Mouse (Mus musculus) cerebellum, postnatal 36 days (tissue): Measurements from ENCODE around the gene Msl1.
A peak's percentile ranks its signal among the peaks of the same experiment; 100 is the strongest.

Source experiments
- DNase-seq, 2 experiments: peaks; one replicate each; pipeline ENCODE4 v3.0.0; 2021 to 2022; ENCODE audit warnings: mixed read lengths in 2 of 2

The Msl1 gene

DNA sequence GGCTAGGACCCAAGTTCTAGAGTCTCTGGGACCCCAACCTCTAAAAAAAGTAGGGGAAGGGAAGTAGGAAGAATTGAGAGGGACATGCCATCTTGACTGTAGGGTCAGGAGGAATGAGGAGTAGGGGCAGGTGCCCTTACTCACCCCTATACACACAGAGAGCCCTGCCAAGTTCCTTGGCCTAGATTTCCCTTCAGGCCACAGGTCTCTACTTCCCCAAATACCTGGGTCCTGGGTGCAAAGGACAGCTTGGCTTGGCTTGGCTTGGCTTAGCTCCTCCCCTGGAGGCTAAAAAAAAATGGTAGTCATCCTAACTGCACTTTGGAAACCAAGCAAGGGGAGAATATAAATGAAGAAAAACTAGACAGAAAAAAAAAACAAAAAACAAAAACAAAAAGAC is 30.6 kb upstream of the Msl1 start:
- no peak for DNase-seq

DNA sequence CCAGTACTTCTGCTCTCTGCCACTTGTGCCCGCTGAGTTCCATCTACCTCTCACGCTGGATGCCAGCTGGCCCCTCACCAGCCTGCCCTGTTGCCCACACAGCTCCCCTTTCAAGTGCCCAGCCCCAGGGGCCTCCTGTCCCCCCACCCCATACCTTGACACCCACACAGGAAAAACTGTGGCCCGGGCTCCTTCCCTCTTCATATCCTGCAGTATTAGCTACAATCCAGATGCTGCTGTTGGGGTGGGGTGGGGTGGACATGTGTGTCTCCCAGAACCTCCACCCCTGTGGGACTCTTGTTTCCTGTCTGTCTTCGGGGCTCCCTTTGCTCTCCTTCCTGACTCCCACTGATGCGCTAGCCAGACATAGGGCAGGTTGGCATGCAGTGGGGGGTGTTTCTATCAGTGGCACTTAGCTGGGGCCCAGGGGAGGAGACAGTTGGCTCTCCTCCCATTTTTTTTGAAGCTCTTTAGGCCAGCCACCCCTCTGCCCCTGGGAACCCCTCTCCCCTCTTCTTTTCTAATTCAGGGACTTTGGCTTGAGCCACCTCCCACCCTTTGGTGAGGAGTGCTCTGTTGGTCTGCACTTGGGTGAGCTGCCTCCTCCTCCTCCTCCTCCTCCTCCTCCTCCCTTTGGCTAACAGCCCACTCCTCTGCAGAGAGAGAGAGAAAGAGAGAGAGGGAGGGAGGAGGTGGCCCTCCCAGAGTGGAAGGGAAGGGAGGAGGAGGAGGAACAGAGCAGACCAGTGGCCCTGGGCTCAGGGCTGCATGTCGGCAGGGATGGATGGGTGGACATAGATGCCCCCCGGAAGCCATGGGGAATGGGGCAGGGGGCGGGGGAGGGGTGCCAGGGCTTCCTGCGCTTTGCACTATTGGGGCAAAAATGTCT is 29.7 kb upstream of the Msl1 start:
- peak; percentile 15 to 33 for DNase-seq

- peak in 1 of 2 experiments; percentile 33 for DNase-seq
These were observed 29.0 kb upstream of the Msl1 start for GRCm38 (mm10) chr11:98766346-98766745.

- DNase-seq, result peak in 1 of 2 experiments; percentile 16
These were observed 28.5 kb upstream of the Msl1 start for GRCm38 (mm10) chr11:98766816-98767215.

DNA sequence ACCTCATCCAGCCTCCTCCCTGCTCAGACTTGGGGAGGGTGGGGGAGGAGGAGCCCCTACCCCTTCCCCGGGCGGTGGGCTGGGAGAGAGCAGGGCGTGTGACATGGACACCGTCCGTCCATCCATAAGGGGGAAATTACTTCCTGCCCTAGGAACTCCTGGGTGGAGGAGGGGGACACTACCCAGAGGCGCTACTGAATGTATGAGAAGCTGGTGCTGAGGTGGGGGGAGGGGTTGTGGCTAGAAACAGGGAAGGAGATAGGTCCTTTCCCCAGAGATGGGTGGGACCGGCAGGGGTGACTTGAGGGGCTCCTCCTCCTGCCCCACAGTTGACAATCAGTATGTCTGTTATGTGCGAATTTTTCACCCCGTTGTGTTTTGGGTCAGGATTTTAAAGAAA is 28.0 kb upstream of the Msl1 start:
- DNase-seq, result peak in 1 of 2 experiments; percentile 41

DNA sequence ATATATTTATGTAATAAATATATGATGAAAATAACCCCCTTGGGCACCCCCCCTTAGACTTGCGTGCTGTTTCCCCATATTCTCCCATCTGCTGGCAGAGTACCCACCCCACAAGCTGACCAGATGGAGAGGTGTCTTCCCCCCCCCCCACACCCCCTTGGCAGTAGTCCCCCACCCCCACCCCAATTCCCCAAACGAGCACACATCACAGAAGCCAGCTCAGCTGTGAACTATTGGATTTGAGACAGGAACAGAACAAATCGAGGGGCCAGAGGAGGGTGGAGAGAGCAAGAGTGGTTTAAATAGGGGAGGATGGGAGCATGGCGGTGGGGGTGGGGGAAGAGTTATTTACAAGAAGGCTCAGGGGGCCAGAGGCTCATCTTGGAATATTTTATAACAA is 27.6 kb upstream of the Msl1 start:
- DNase-seq, result no peak

DNA sequence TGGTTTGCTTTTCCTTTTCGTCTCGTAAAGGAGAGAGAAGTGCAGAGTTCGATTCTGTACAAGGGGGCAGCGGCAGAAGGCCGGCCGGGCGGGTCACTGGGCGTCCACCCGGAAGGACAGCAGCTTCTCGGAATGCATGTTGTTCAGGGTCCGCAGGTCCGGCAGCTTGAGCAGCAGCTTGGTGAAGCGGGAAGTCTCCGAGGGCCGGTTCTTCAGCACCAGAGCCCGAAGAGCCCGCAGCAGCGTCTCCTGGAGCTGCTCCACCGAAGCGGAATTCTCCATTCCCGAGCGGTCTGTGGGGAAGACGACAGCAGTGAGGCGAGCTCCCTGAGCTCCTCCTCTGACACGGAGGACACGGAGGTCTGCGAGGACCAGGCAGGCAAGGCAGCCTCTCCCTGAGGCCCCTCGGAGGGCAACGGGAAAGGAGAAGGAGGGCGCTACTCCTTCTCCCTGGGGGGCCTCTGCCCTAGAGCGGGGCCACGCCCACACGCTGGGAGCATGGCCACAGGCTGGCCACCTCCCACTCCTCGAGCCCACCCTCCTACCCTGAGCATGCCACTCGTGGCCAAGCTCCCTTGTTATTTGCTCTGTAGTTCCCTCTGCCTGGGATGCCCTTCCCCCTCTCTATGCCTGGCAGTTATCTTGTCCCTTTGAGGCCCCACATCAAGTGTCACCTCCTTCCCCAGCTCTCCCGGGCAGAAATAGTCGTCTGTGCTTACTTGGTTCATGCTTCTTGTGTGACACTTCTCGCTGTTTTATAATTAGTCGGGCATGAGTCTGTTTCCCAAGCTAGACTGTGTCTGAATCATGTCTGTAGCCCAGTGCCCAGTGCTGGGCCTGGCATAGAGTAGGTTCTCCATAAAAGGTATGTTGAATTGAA is 26.9 kb upstream of the Msl1 start:
- peak; percentile 34 to 42 for DNase-seq

- peak in 1 of 2 experiments; percentile 15 for DNase-seq
These were observed 26.0 kb upstream of the Msl1 start for GRCm38 (mm10) chr11:98769007-98769954.

GRCm38 (mm10) chr11:98770096-98770975 is 25.0 kb upstream of the Msl1 start:
- DNase-seq, result no peak

- no peak for DNase-seq
These were observed 24.2 kb upstream of the Msl1 start for GRCm38 (mm10) chr11:98771131-98771530.

DNA sequence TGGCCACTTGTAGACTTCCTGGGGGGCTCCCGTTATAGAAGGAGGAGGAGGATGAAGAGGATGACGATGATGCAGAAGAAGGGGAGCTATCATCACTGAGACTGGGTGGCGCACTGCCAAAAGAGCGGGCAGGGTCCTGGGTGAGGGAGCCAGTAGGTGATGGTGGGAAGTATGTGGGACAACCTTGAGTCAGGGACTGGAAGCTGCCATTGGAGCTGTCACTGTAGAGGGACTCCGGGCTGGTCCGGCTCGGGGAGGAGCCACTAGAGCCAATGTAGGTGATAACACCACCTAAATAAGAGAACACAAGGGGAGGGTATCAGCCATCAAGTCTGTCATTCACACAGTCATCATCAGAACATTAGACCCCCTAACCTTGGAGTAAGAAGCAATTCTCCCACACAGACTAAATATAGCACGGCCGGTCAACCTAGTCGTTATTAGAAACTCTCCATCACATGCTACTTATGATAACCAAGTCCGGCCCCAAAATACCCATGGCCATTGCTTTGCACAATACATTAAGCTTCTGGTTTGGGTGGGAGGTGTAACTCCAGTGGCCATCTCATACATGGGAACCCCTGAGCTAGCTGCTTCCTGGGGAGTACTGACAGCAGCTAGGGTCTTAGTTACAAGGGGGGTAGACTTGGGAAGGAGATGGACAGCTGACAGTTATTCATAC is 23.3 kb upstream of the Msl1 start:
- DNase-seq, result peak in 1 of 2 experiments; percentile 53

DNA sequence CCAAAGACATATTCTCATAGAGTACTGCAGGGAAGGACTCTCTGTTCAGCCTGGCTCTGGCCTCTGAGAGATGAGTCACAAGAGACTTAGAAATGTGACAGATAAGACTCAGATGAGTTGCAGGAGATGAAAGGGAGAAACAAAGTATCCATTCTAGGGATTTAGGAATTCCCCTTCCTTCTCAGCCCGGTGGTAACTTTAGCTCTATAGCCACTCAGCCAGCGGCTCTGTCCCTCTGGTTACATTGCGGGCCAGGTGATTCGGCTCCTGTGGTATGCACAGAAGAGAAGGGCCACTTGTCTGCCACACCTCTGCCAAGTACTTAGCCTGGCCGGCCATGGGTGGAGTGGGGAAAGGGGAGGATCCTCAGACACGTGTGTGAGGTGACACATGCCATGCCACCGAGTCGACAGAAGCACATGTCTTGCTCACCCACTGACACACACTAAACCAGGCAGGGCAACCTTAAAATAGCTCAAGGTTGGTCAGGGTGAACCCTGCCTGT is 22.6 kb upstream of the Msl1 start:
- peak; percentile 56 to 57 for DNase-seq

DNA sequence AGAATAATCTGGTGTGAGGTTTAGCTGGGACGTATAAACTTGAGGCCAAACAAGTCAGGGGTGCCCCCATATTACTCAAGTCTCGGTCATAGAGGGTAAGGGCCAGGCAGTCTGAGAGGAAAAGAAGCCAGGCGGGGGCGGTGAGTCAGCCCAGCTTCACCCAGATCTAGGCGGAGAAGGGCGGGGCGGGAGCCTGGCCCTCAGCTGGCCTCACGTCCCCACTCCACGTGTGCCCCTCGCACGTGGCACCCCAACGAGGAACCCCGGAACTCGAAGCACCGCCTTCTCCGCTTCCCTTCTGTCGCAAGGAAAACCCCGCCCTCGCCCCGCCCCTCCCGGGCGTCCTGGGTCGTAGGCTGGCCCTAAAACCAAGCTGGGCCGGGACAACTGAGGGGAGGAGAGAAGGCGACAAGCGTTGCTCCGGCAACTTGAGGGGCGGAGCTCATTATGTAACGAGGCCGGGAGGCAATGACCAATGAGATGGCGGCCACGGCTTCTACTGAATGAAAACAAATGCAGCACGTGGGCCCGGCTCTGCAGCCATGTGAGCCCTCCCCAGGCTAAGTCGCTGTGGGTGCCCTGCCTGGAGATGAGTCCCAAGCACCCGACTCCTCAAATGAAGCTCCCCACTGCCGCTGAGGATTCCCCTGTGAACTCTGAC is 21.6 kb upstream of the Msl1 start:
- peak; percentile 99 to 100 for DNase-seq

- DNase-seq, result no peak
These were observed 20.6 kb upstream of the Msl1 start, which contains the start of gene Nr1d1 for GRCm38 (mm10) chr11:98774582-98775347. Nr1d1 (minus strand) TSS chr11:98775333.

GRCm38 (mm10) chr11:98775348-98776051 is 19.8 kb upstream of the Msl1 start:
- peak; percentile 100 for DNase-seq

GRCm38 (mm10) chr11:98776052-98776764 is 19.1 kb upstream of the Msl1 start:
- DNase-seq, result no peak

GRCm38 (mm10) chr11:98776843-98777590 is 18.3 kb upstream of the Msl1 start:
- DNase-seq, result no peak
